Mouse (Mus musculus): ENCODE measurements at regions not wholly inside any gene's neighbourhood (a gene's known extent, or its start where the extent isn't known, plus 50 kb on each side); places are given as distances from the start of the nearest gene placed in this dataset.

DNA sequence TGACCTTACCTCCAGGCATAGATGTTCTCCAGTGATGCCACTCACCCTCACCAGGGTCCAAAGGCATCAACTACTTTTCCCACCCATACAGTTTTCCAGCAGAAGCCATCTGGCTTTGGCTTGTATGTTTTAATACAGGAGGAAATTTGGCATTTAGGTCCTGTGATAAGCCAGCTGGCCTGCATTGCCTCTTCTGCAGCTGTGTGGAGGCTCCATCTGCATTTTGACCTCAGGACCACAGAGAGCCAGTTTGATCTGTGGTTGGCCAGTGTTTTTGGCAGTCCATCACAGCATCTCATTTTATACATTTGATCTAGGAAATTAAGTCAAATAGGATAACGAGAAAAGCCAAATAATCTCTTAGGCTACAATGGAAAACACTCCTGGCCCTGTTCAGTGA is 315.1 kb upstream of the Sphkap start:
- ATAC-seq (ENCODE audit: insufficient number of reproducible peaks, low FRiP score, low TSS enrichment, low read depth), result no peak
- Histone ChIP-seq H3K9ac (no peak overlapping the region), H3K27ac (replicated peaks) (no peak overlapping the region), H3K4me3 (replicated peaks) (no peak overlapping the region), H3K36me3 (no peaks in the 10 kb centered on the region), H3K9me3 (replicated peaks) (no peaks in the 10 kb centered on the region), H3K27me3 (no peaks in the 10 kb centered on the region), H3K4me2 (replicated peaks) (no peak overlapping the region), H3K4me1 (no peaks in the 10 kb centered on the region)
- 45% methylated on average over 1 of the region's 1 CpGs for WGBS

DNA sequence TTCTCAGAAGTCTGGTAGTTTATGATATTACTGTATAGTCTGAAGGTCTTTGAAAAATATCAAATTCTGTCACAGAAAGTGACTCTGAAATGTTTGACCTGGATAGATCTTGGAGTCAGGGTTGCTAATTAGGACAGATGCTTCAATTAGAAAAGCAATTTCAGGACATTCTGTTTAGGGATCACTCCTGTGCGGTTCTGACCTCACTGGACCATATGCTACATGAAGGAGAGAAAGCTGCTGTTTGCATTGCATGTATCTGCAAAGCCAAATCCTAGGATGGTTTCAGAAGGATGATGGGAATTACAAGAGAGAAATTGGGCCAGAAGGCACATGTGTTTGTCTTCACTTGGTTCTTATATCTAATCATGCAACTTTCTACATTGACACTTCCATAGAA is 312.2 kb upstream of the Sphkap start:
- Histone ChIP-seq H3K4me2 (replicated peaks) (no peak overlapping the region), H3K36me3 (no peaks in the 10 kb centered on the region), H3K27ac (replicated peaks) (no peak overlapping the region), H3K4me3 (replicated peaks) (no peak overlapping the region), H3K9me3 (replicated peaks) (no peaks in the 10 kb centered on the region), H3K9ac (no peak overlapping the region), H3K27me3 (no peaks in the 10 kb centered on the region), H3K4me1 (no peaks in the 10 kb centered on the region)
- no peak for ATAC-seq (ENCODE audit: insufficient number of reproducible peaks, low FRiP score, low TSS enrichment, low read depth)
- WGBS, result 77% methylated on average over 1 of the region's 1 CpGs

DNA sequence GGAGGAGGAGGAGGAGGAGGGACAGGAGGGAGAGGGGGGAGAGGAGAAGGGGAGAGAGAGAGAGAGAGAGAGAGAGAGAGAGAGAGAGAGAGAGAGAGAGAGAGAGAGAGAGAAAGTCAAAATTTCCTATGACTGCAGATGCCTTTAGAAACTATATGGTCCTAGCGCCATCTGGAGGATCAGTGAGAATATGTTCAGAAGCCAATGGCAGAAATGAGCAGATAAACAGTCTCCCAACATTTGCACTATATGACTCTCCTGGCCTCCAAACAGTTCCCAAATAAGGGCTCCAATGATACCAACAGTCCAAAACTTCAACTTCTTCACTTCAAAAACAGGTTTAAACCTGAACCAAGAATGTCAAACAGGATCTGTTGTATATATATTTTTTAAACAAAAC is 309.1 kb upstream of the Sphkap start:
- H3K9me3 ChIP-seq (replicated peaks), result no peaks in the 10 kb centered on the region
- H3K36me3 ChIP-seq, result no peaks in the 10 kb centered on the region
- no peak overlapping the region for H3K27ac ChIP-seq (replicated peaks)
- no peak for ATAC-seq (ENCODE audit: insufficient number of reproducible peaks, low FRiP score, low TSS enrichment, low read depth)
- no peaks in the 10 kb centered on the region for H3K27me3 ChIP-seq
- no peaks in the 10 kb centered on the region for H3K4me1 ChIP-seq
- H3K4me2 ChIP-seq (replicated peaks), result no peak overlapping the region
- H3K9ac ChIP-seq, result no peak overlapping the region
- no peak overlapping the region for H3K4me3 ChIP-seq (replicated peaks)
- 0% methylated on average over 1 of the region's 1 CpGs for WGBS

DNA sequence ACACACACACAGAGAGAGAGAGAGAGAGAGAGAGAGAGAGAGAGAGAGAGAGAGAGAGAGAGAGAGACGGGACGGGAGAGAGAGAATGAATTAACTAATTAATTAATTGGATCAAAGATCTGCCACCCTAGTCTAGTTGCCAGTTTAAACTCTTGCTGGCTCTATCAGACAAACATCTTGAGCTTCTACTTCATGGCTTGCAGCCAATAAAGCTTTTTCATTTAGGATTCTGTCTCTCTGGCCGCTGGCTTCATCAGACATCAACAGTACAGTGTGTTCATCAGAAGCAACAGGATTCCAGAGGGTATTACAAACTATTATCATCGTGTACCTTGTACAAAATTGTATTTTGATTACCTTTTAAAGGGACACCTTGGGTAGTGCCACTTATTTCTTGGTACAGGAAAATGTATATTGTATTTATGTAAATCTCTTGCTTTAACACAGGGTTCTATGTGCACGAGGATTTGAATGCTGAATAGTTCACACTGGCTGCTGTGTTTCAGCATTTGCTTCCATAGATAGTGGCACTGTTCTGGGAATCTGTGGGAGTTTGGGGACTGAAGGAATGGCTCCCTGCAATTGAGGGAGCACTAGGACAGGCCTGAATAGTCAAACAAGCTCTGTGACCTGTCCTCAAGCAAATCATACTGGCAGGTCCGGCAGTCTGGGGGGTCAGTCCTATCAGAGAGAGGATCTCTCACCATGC is 293.9 kb upstream of the Sphkap start:
- Histone ChIP-seq H3K4me1 (no peaks in the 10 kb centered on the region), H3K27me3 (no peaks in the 10 kb centered on the region), H3K9ac (no peak overlapping the region), H3K4me3 (replicated peaks) (no peak overlapping the region), H3K36me3 (no peaks in the 10 kb centered on the region), H3K9me3 (replicated peaks) (no peaks in the 10 kb centered on the region), H3K27ac (replicated peaks) (no peak overlapping the region), H3K4me2 (replicated peaks) (no peak overlapping the region)
- ATAC-seq (ENCODE audit: insufficient number of reproducible peaks, low FRiP score, low TSS enrichment, low read depth), result no peak
- WGBS, result 64% methylated on average over 6 of the region's 6 CpGs

DNA sequence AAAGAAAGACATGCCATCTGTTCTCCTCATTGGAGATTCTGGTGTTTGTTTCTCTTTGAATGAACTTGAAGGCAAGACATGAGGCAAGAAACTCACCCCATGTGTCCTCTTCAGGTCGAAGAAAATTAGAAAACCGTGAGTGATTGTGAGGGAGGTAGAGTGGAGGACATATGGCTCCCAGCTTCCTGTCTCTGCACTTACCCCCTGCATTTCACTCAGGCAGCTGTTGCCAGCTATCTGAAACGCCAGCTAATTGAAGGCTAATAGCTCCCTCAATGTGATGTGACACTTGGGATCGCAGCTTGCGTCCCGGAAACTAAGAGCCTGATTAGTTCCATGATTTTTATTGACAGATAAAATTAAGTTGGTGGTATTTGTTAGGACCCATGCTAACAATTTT is 289.4 kb upstream of the Sphkap start:
- H3K36me3 ChIP-seq, result no peaks in the 10 kb centered on the region

DNA sequence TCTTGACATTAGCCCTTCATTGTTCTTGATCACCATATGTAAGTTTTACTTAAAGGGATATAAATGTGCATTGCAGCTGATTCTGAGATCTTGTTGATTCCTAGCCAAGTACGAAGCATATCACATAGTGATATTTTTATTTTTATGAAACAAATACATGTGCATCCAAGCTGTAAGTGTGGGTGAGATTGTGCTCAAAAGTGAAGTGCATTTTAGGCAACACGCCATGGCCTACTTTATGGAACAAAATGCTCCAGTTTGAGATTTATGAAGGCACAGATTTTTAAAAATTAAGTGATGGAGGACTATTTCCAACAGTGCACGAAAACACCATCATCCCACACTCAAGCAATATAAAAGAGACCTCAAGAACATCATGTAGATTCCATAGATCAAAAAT is 277.2 kb upstream of the Sphkap start:
- Histone ChIP-seq H3K9me3 (replicated peaks) (no peaks in the 10 kb centered on the region), H3K4me2 (replicated peaks) (no peak overlapping the region), H3K27ac (replicated peaks) (no peak overlapping the region), H3K36me3 (no peaks in the 10 kb centered on the region), H3K4me1 (no peaks in the 10 kb centered on the region), H3K27me3 (no peaks in the 10 kb centered on the region), H3K4me3 (replicated peaks) (no peak overlapping the region), H3K9ac (no peak overlapping the region)
- WGBS, result 72% methylated on average over 3 of the region's 3 CpGs
- no peak for ATAC-seq (ENCODE audit: insufficient number of reproducible peaks, low FRiP score, low TSS enrichment, low read depth)

More for the DNA sequence above, 289.4 kb upstream of the Sphkap start:
- no peak overlapping the region for H3K4me2 ChIP-seq (replicated peaks)
- H3K9ac ChIP-seq, result no peak overlapping the region
- H3K4me1 ChIP-seq, result no peaks in the 10 kb centered on the region
- H3K9me3 ChIP-seq (replicated peaks), result no peaks in the 10 kb centered on the region
- no peak for ATAC-seq (ENCODE audit: insufficient number of reproducible peaks, low FRiP score, low TSS enrichment, low read depth)
- H3K27me3 ChIP-seq, result no peaks in the 10 kb centered on the region
- no peak overlapping the region for H3K27ac ChIP-seq (replicated peaks)
- H3K4me3 ChIP-seq (replicated peaks), result no peak overlapping the region
- 33% methylated on average over 6 of the region's 6 CpGs for whole genome bisulfite sequencing

DNA sequence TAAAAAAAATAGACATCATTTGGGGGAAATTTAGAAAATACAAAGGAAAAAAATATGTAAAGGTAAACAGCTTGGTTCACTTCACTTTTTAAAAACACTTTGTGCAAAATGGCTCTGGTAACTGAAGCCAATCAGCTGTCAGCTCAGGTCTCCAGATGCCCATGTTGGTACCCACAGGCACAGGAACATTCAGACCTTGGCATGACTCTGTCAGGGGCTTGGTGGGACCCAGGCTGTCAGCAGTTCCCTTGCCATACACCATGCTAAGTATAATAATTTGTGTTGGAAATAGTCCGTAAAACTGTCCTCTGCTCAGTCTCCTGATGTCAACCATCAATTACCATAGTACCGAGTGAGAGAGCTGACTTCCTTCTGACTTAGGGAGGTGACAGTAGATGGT is 257.3 kb upstream of the Sphkap start:
- H3K4me2 ChIP-seq (replicated peaks), result no peak overlapping the region
- no peaks in the 10 kb centered on the region for H3K36me3 ChIP-seq
- H3K9me3 ChIP-seq (replicated peaks), result no peaks in the 10 kb centered on the region
- no peak overlapping the region for H3K9ac ChIP-seq
- H3K4me1 ChIP-seq, result no peaks in the 10 kb centered on the region
- H3K4me3 ChIP-seq (replicated peaks), result no peak overlapping the region
- WGBS, result 79% methylated on average over 2 of the region's 2 CpGs
- H3K27me3 ChIP-seq, result no peaks in the 10 kb centered on the region
- ATAC-seq (ENCODE audit: insufficient number of reproducible peaks, low FRiP score, low TSS enrichment, low read depth), result no peak
- no peak overlapping the region for H3K27ac ChIP-seq (replicated peaks)

DNA sequence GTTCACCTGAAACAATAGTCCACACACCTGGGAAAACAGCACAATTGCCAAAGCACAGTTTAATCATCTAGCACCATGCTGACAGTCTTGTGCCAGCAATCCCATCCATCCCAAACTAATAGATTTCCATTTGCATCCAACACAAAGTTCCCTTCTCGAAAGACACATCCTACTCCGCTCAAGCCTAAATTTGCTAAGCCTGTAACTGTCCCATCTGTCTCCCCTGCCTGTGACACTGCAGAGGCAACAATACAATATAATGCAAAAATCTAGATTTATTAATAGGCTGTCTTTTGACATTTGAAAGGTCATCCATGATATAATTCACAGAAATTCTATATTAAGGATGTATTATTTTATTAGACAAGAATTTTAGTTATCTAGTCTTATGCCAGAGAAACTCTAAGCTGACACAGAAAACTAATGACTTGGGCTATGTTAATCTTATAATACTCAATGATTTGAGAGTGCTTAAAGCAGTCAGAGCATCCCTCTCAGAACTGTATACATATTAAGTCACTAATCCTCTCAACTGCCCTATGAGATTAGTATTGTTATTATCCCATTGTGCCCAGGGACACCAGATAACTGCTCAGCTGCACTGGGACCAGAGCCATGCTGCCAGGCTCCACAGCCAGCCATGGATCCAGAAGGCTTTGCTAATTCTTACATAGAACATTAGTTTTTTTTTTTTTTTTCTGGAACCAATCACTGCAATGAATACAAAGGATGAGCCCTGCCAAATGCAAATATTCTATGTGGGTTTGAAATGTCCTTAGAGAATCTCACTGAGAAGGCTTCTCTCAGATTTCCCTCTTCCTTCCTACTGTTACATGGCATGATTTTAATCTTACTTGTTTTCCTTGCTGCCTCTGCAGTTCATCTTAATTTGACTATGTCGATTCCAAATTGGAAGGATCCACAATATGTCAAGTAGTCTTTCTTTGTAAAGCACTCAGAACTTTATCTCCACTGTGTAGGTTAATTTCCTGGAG is 254.1 kb upstream of the Sphkap start:
- Histone ChIP-seq H3K4me1 (no peaks in the 10 kb centered on the region), H3K27me3 (no peaks in the 10 kb centered on the region), H3K36me3 (no peaks in the 10 kb centered on the region), H3K27ac (replicated peaks) (no peak overlapping the region), H3K9ac (no peak overlapping the region), H3K4me2 (replicated peaks) (no peak overlapping the region), H3K9me3 (replicated peaks) (no peaks in the 10 kb centered on the region), H3K4me3 (replicated peaks) (no peak overlapping the region)
- ATAC-seq (ENCODE audit: insufficient number of reproducible peaks, low FRiP score, low TSS enrichment, low read depth), result no peak
- WGBS, result 86% methylated on average over 3 of the region's 3 CpGs

DNA sequence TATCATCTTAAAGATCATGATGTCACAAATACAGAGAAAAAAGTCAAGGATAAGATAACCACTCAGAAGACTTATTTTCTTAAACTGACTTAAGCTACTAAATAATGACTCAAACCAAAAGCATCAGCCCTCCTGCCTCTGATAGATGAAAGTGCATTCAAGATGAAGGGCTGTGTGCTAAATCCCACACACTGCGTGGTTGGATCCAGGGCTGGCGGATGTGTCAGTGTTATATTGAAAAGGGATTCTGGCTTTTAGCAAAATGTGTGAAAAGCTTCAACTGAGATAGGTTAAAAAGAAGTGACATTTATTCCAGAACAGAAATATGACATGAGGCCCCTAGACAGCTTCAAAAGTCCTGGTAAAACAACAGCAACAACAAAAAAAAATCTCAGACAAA is 245.7 kb upstream of the Sphkap start:
- Histone ChIP-seq H3K27me3 (no peaks in the 10 kb centered on the region), H3K4me3 (replicated peaks) (no peak overlapping the region), H3K9me3 (replicated peaks) (no peaks in the 10 kb centered on the region), H3K9ac (no peak overlapping the region), H3K4me1 (no peaks in the 10 kb centered on the region), H3K27ac (replicated peaks) (no peak overlapping the region), H3K4me2 (replicated peaks) (no peak overlapping the region), H3K36me3 (no peaks in the 10 kb centered on the region)
- ATAC-seq (ENCODE audit: insufficient number of reproducible peaks, low FRiP score, low TSS enrichment, low read depth), result no peak
- WGBS, result 79% methylated on average over 2 of the region's 2 CpGs

DNA sequence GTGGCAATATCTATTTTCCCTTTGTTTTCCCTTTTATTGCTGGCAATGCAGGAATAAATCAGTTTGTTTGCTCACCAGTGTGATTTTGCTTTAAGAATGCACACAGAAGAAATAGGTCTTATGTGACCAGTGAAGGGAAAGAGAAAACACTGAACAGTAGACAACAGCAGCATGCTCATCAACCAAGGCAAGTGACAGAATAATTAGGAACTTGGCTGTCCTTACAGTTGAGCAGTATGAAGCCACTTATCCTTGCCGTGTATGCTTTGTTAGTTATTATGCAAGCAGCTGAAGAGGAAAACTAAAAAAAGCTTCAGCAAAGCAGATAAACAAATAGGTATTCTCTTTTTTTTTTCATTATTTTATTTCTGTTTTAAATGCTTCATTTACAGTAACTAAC is 237.6 kb upstream of the Sphkap start:
- no peak for ATAC-seq (ENCODE audit: insufficient number of reproducible peaks, low FRiP score, low TSS enrichment, low read depth)
- no peak overlapping the region for H3K27ac ChIP-seq (replicated peaks)
- no peaks in the 10 kb centered on the region for H3K36me3 ChIP-seq
- no peak overlapping the region for H3K9ac ChIP-seq
- no peak overlapping the region for H3K4me3 ChIP-seq (replicated peaks)
- H3K4me2 ChIP-seq (replicated peaks), result no peak overlapping the region
- H3K4me1 ChIP-seq, result no peaks in the 10 kb centered on the region
- WGBS, result 58% methylated on average over 1 of the region's 1 CpGs
- no peaks in the 10 kb centered on the region for H3K9me3 ChIP-seq (replicated peaks)
- H3K27me3 ChIP-seq, result no peaks in the 10 kb centered on the region

DNA sequence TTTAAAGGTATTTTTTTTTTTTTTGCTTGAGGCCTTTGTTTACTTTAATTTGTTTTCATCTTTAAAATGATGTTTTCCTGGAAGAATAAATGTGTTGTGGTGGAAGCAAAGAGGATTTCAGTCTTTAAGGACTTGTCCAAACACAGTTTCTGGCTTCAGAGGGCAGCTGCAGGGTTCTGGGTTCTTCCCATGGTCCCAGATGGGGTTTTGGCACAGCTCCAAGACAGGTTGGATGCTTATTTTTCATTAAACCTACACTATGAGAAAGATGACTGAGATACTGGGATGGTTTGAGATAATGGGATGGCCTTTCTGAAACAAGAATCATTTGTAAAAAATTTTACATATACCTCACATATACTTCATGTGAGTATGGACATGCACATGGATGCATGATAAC is 234.7 kb upstream of the Sphkap start:
- no peak overlapping the region for H3K4me2 ChIP-seq (replicated peaks)
- no peaks in the 10 kb centered on the region for H3K27me3 ChIP-seq
- ATAC-seq (ENCODE audit: insufficient number of reproducible peaks, low FRiP score, low TSS enrichment, low read depth), result no peak
- H3K36me3 ChIP-seq, result no peaks in the 10 kb centered on the region
- H3K4me3 ChIP-seq (replicated peaks), result no peak overlapping the region
- no peaks in the 10 kb centered on the region for H3K9me3 ChIP-seq (replicated peaks)
- H3K9ac ChIP-seq, result no peak overlapping the region
- no peaks in the 10 kb centered on the region for H3K4me1 ChIP-seq
- no peak overlapping the region for H3K27ac ChIP-seq (replicated peaks)
